Mouse (Mus musculus) thymus, adult 2 months (tissue): ENCODE data around the gene Sept7. TPM values are rescaled to one million over a fixed set of nuclear protein-coding genes. Genes with fewer than 3 reads are reported as not detected.

Experiments used
- DNase-seq: peaks from one replicate; pipeline ENCODE4 v3.0.0; 2021
- H3K27ac ChIP-seq: fragments of 200-500 bp; 2 replicates; pipeline ENCODE4 v1.5.1; 2012; ENCODE audit warnings: low read length, control low read depth; ENCODE audit not compliant: control insufficient read depth, insufficient read depth
- H3K27me3 ChIP-seq: fragments of 200-500 bp; 2 replicates; pipeline ENCODE4 v1.6.1; 2012; ENCODE audit warnings: mild to moderate bottlenecking, low read length, moderate library complexity, mixed read lengths; ENCODE audit not compliant: control insufficient read depth, insufficient read depth
- H3K36me3 ChIP-seq: fragments of 200-500 bp; 2 replicates; pipeline ENCODE4 v1.6.1; 2012; ENCODE audit warnings: mild to moderate bottlenecking, low read length, moderate library complexity; ENCODE audit not compliant: control insufficient read depth, insufficient read depth
- H3K4me1 ChIP-seq: fragments of 200-500 bp; replicated peaks from 2 replicates; pipeline ENCODE4 v1.6.1; 2012; ENCODE audit warnings: low read length; ENCODE audit not compliant: control insufficient read depth, insufficient read depth
- H3K4me3 ChIP-seq: fragments of 200-500 bp; 2 replicates; pipeline ENCODE4 v1.5.1; 2012; ENCODE audit warnings: mild to moderate bottlenecking, low read length, control low read depth, moderate library complexity; ENCODE audit not compliant: control insufficient read depth, insufficient read depth
- CTCF ChIP-seq: fragments of 200-500 bp; IDR thresholded peaks from 2 replicates; pipeline ENCODE4 v1.5.1; 2012; ENCODE audit warnings: mild to moderate bottlenecking, control low read depth, low read length, moderate library complexity, borderline replicate concordance; ENCODE audit not compliant: control insufficient read depth, poor library complexity, insufficient read depth; ENCODE audit errors: extremely low read depth
- POLR2A ChIP-seq: fragments of 200-500 bp; IDR thresholded peaks from 2 replicates; pipeline ENCODE4 v1.6.1; 2012; ENCODE audit warnings: mild to moderate bottlenecking, low read length, control low read depth, moderate library complexity; ENCODE audit not compliant: control insufficient read depth, poor library complexity, insufficient read depth; ENCODE audit errors: extremely low read depth
- WGBS: fragments of 180-500 bp; shearing (Covaris S2); methylation state at CpG from one replicate; pipeline ENCODE4 v1.1.7; 2018; 5-methylcytosine and 5-hydroxymethylcytosine counted together
- polyA plus RNA-seq: library from polyadenylated mRNA; depleted of rRNA; stranded (reverse); fragments of >200 nt; gene quantifications from 2 replicates; pipeline ENCODE4 v1.2.3, GENCODE M21; 2012; rRNA removed

The Sept7 gene
- polyA plus RNA-seq, 1 experiment, result 16.0 TPM

DNA sequence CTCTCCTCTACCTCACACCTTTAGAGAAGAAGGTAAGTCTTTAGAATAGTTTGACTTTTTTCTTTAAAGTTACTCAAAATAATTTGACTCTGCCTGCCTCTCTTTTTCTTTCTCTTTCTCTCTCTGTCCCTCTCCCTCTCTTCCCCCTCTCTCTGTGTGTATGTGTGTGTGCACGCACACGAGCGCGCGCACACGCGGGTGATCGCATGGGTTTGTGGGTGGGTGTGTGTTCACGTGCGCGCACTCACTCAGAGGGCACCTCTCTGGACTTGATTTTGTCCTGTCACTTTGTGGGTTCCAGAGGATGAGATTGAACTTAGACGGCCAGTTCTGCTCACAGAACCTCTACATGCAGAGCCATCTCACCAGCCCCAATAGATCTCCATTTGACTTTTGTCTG is 105.3 kb downstream of the Sept7 start:
- TF ChIP-seq POLR2A (no peak), CTCF (no peak)
- Histone ChIP-seq H3K27me3 (no peaks in the 10 kb centered on the region), H3K36me3 (no peaks in the 10 kb centered on the region), H3K4me1 (no peaks in the 10 kb centered on the region), H3K27ac (no peak overlapping the region), H3K4me3 (no peak overlapping the region)
- WGBS, result 96% methylated on average over 12 of the region's 12 CpGs
- no peak for DNase-seq

DNA sequence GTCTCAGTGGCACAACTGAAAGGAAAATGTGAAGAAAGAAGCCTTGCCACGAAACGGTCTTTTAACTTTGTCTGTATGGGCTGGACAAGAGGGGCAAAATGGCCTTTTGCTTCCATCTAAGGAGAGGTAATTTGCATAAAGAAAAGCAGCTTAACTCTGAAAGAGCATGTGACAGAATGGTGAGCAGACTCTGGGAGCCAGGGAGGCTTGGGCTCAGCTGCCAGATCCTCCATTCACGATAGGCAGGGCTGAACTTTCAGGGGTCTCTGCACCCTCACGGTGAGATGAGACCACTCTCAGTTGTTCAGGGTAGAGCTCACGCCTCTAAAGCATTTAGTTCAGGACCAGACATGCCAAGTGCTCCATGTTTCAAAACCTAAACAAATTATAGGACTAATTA is 105.8 kb downstream of the Sept7 start:
- no peak overlapping the region for H3K27ac ChIP-seq
- no peak overlapping the region for H3K4me3 ChIP-seq
- no peaks in the 10 kb centered on the region for H3K27me3 ChIP-seq
- no peaks in the 10 kb centered on the region for H3K36me3 ChIP-seq
- H3K4me1 ChIP-seq, result no peaks in the 10 kb centered on the region
- DNase-seq, result no peak
- 90% methylated on average over 5 of the region's 5 CpGs for WGBS
- TF ChIP-seq POLR2A, result no peak
- no peak for TF ChIP-seq CTCF

Other genes with a start within 250 kb of the Sept7 start
- not detected in 2 replicates for gene Gm10181, start 163.0 kb upstream of the Sept7 start, polyA plus RNA-seq
- 47.2 and 68.7 TPM in 2 replicates for gene Herpud2, start 100.6 kb upstream of the Sept7 start, polyA plus RNA-seq
- 6.5 and 6.9 TPM in 2 replicates for gene Eepd1, start 229.1 kb downstream of the Sept7 start, polyA plus RNA-seq